Mouse (Mus musculus): ENCODE measurements around the gene Glb1l.
"Not testable (repeated sequence)": the region's sequence is repeated elsewhere in the genome, so short reads cannot be mapped to it uniquely, and the experiment has no call there.

Gene Glb1l

GRCm38 (mm10) chr1:75210136-75211087 lies at the start of gene Glb1l, which contains the start of gene Stk16:
Gene Glb1l (minus strand): TSS chr1:75210813.
Gene Stk16 (plus strand): TSS chr1:75210838.
- in situ Hi-C loops (cut with MboI), result no loop called here

- in situ Hi-C loops (cut with MboI), result no loop called here
Measured at GRCm38 (mm10) chr1:75255516-75256046, 45.0 kb upstream of the Glb1l start.

- in situ Hi-C loops (cut with MboI), result loop anchor here (5.0 kb wide), 1 partner anchor 63 kb away; the partner anchor contains the start of gene Dnpep
Measured at GRCm38 (mm10) chr1:75254625-75255013, 44.0 kb upstream of the Glb1l start.

- in situ Hi-C loops (cut with MboI), result loop anchor here (5.0 kb wide), 1 partner anchor 63 kb away; the partner anchor contains the start of gene Dnpep
Measured at GRCm38 (mm10) chr1:75253849-75254624, 43.4 kb upstream of the Glb1l start.

- in situ Hi-C loops (cut with MboI), result loop anchor here (5.0 kb wide), 1 partner anchor 64 kb away; the partner anchor contains the start of gene Dnpep
Measured at GRCm38 (mm10) chr1:75253029-75253428, 42.4 kb upstream of the Glb1l start.

GRCm38 (mm10) chr1:75252308-75252707 lies 41.7 kb upstream of the Glb1l start:
- in situ Hi-C loops (cut with MboI), result loop anchor here (5.0 kb wide), 1 partner anchor 65 kb away; the partner anchor contains the start of gene Dnpep

GRCm38 (mm10) chr1:75251112-75251970 lies 40.7 kb upstream of the Glb1l start:
- in situ Hi-C loops (cut with MboI), result loop anchor here (5.0 kb wide), 1 partner anchor 66 kb away; the partner anchor contains the start of gene Dnpep

- in situ Hi-C loops (cut with MboI), result loop anchor here (5.0 kb wide), 1 partner anchor 67 kb away; the partner anchor contains the start of gene Dnpep
Measured at GRCm38 (mm10) chr1:75250498-75250897, 39.9 kb upstream of the Glb1l start.

- in situ Hi-C loops (cut with MboI), result no loop called here
Measured at GRCm38 (mm10) chr1:75248041-75248772, 37.6 kb upstream of the Glb1l start.

GRCm38 (mm10) chr1:75247071-75247930 lies 36.7 kb upstream of the Glb1l start:
- in situ Hi-C loops (cut with MboI), result no loop called here

GRCm38 (mm10) chr1:75244836-75245235 lies 34.2 kb upstream of the Glb1l start:
- in situ Hi-C loops (cut with MboI), result no loop called here

- in situ Hi-C loops (cut with MboI), result no loop called here
Measured at GRCm38 (mm10) chr1:75244175-75244826, 33.7 kb upstream of the Glb1l start.

GRCm38 (mm10) chr1:75243411-75243810 lies 32.8 kb upstream of the Glb1l start:
- in situ Hi-C loops (cut with MboI), result no loop called here

GRCm38 (mm10) chr1:75239591-75239990 lies 29.0 kb upstream of the Glb1l start:
- in situ Hi-C loops (cut with MboI), result no loop called here

- in situ Hi-C loops (cut with MboI), result no loop called here
Measured at GRCm38 (mm10) chr1:75236117-75237050, 25.8 kb upstream of the Glb1l start, which contains the start of gene Dnajb2. Gene Dnajb2 (plus strand): TSS chr1:75236406.

- in situ Hi-C loops (cut with MboI), result no loop called here
Measured at GRCm38 (mm10) chr1:75234606-75235005, 24.0 kb upstream of the Glb1l start.

- in situ Hi-C loops (cut with MboI), result not testable (repeated sequence)
Measured at GRCm38 (mm10) chr1:75232489-75232888, 21.9 kb upstream of the Glb1l start.
